Mouse (Mus musculus): ENCODE results near the gene Gm28845.

- TF ChIP-seq CTCF (IDR thresholded peaks at IDR 0.05) = no peak
- TF ChIP-seq EP300 (IDR thresholded peaks at IDR 0.05) = no peak
Measured at GRCm38 (mm10) chr1:65052140-65052539, 67.2 kb downstream of the Gm28845 start.

All from lung, postnatal 0 days (tissue).